Mouse (Mus musculus): ENCODE measurements around the gene Adamts18.

GRCm38 (mm10) chr8:113896446-113896845 is 47.9 kb upstream of the Adamts18 start:
- TF ChIP-seq CTCF (IDR thresholded peaks at IDR 0.05; ENCODE audit: borderline replicate concordance, extremely low read depth, insufficient read depth, insufficient read length) = no peak
- no peak for TF ChIP-seq POLR2A (IDR thresholded peaks at IDR 0.05; ENCODE audit: borderline replicate concordance, extremely low read depth, insufficient read depth, insufficient read length, poor library complexity, severe bottlenecking)
